Mouse (Mus musculus): ENCODE data around the gene Tvp23b. TPM values are rescaled to one million over a fixed set of nuclear protein-coding genes. Genes with fewer than 3 reads are reported as not detected.

Tvp23b gene
- total and polyA plus RNA-seq, 3 experiments, result 24.3 to 40.0 TPM; not detected in 1

GRCm38 (mm10) chr11:62933099-62933498 lies 53.8 kb downstream of the Tvp23b start:
- no peak for DNase-seq (ENCODE audit: low read depth, low spot score)
- H3K79me2 ChIP-seq (ENCODE audit: control insufficient read depth, insufficient read depth, low read length, poor library complexity), result no peaks in the 10 kb centered on the region
- H3K9me3 ChIP-seq (replicated peaks; ENCODE audit: insufficient read depth, low read length), result no peaks in the 10 kb centered on the region
- H3K36me3 ChIP-seq (ENCODE audit: control insufficient read depth in 1 of 2, insufficient read depth in 2 of 2, low read length in 2 of 2), result peaks cover 0 to 16% of the 10 kb centered on the region in 2 experiments; a peak in 2 of 4 replicates
- TF ChIP-seq MYC (IDR thresholded peaks at IDR 0.05; ENCODE audit: low read depth, low read length), result no peak
- peak in 1 of 3 experiments; percentile 16; a peak in 1 of 6 replicates for TF ChIP-seq CTCF (IDR thresholded peaks at IDR 0.05 in 2 of 3, conservative IDR thresholded peaks at IDR 0.05 in 1 of 3; ENCODE audit: control insufficient read depth in 1 of 3, insufficient read depth in 1 of 3, low read depth in 2 of 3, low read length in 3 of 3, poor library complexity in 1 of 3, severe bottlenecking in 1 of 3)
- H3K9ac ChIP-seq (ENCODE audit: control insufficient read depth, low read depth, low read length, poor library complexity, severe bottlenecking), result no peak overlapping the region
- H3K27me3 ChIP-seq (ENCODE audit: control insufficient read depth in 1 of 2, insufficient read depth in 2 of 2, low read length in 2 of 2), result no peaks in the 10 kb centered on the region
- no peak overlapping the region for H3K4me3 ChIP-seq (ENCODE audit: control insufficient read depth in 1 of 2, insufficient read depth in 1 of 2, low read depth in 2 of 2, low read length in 2 of 2)
- no peak overlapping the region for H3K27ac ChIP-seq (ENCODE audit: control insufficient read depth, low read depth, low read length)
- peaks cover 0 to 18% of the 10 kb centered on the region in 2 experiments for H3K4me1 ChIP-seq (ENCODE audit: control insufficient read depth in 1 of 2, insufficient read depth in 2 of 2, low read length in 2 of 2)

GRCm38 (mm10) chr11:62934795-62935514 lies 55.7 kb downstream of the Tvp23b start:
- peaks cover 0 to 11% of the 10 kb centered on the region in 2 experiments; a peak in 2 of 4 replicates for H3K36me3 ChIP-seq (ENCODE audit: control insufficient read depth in 1 of 2, insufficient read depth in 2 of 2, low read length in 2 of 2)
- no peaks in the 10 kb centered on the region for H3K79me2 ChIP-seq (ENCODE audit: control insufficient read depth, insufficient read depth, low read length, poor library complexity)
- H3K9ac ChIP-seq (ENCODE audit: control insufficient read depth, low read depth, low read length, poor library complexity, severe bottlenecking), result no peak overlapping the region
- peaks cover 0 to 12% of the 10 kb centered on the region in 2 experiments for H3K4me1 ChIP-seq (ENCODE audit: control insufficient read depth in 1 of 2, insufficient read depth in 2 of 2, low read length in 2 of 2)
- H3K27me3 ChIP-seq (ENCODE audit: control insufficient read depth in 1 of 2, insufficient read depth in 2 of 2, low read length in 2 of 2), result no peaks in the 10 kb centered on the region
- no peaks in the 10 kb centered on the region for H3K9me3 ChIP-seq (replicated peaks; ENCODE audit: insufficient read depth, low read length)
- TF ChIP-seq TBP (IDR thresholded peaks at IDR 0.05; ENCODE audit: low read depth, low read length), result no peak
- TF ChIP-seq ZMIZ1 (IDR thresholded peaks at IDR 0.05; ENCODE audit: low read depth, low read length), result no peak
- no peak for TF ChIP-seq EP300 (IDR thresholded peaks at IDR 0.05; ENCODE audit: low read depth in 1 of 2, low read length in 2 of 2)
- no peak for TF ChIP-seq POLR2AphosphoS2 (IDR thresholded peaks at IDR 0.05; ENCODE audit: low read length)
- TF ChIP-seq CHD1 (IDR thresholded peaks at IDR 0.05; ENCODE audit: low read depth, low read length), result no peak
- no peak for TF ChIP-seq ZKSCAN1 (IDR thresholded peaks at IDR 0.05; ENCODE audit: low read depth, low read length)
- no peak for TF ChIP-seq TAL1 (IDR thresholded peaks at IDR 0.05; ENCODE audit: low read length)
- TF ChIP-seq TCF12 (IDR thresholded peaks at IDR 0.05; ENCODE audit: low read depth, low read length), result no peak
- TF ChIP-seq USF1 (IDR thresholded peaks at IDR 0.05; ENCODE audit: low read depth, low read length), result no peak
- no peak for TF ChIP-seq ZC3H11A (IDR thresholded peaks at IDR 0.05; ENCODE audit: low read depth, low read length)
- no peak for TF ChIP-seq KAT2A (conservative IDR thresholded peaks at IDR 0.05; ENCODE audit: low read depth, low read length)
- no peak for TF ChIP-seq MYB (IDR thresholded peaks at IDR 0.05; ENCODE audit: low read depth, low read length)
- TF ChIP-seq MAZ (IDR thresholded peaks at IDR 0.05; ENCODE audit: low read depth, low read length), result no peak
- TF ChIP-seq MYC (IDR thresholded peaks at IDR 0.05; ENCODE audit: low read depth, low read length), result no peak
- no peak for TF ChIP-seq POLR2AphosphoS5 (IDR thresholded peaks at IDR 0.05; ENCODE audit: borderline replicate concordance, low read depth, low read length)
- no peak for DNase-seq (ENCODE audit: low read depth, low spot score)
- H3K27ac ChIP-seq (ENCODE audit: control insufficient read depth, low read depth, low read length), result no peak overlapping the region
- H3K4me3 ChIP-seq (ENCODE audit: control insufficient read depth in 1 of 2, insufficient read depth in 1 of 2, low read depth in 2 of 2, low read length in 2 of 2), result no peak overlapping the region

Measured in MEL (cell line).